Mouse (Mus musculus): Measurements from ENCODE around the gene Sema4b. TPM values are rescaled to one million over a fixed set of nuclear protein-coding genes. Genes with fewer than 3 reads are reported as not detected.
A peak's percentile ranks its signal among the peaks of the same experiment; 100 is the strongest.

Gene Sema4b
- polyA plus RNA-seq, 1 experiment from 2014 or later = 11.9 TPM

- WGBS = 88% methylated on average over 7 of the region's 7 CpGs
- Histone ChIP-seq H3K36me3 (ENCODE audit: insufficient read depth) (peaks cover 34% of the 10 kb centered on the region), H3K9me3 (ENCODE audit: low read depth, low read length) (no peaks in the 10 kb centered on the region), H3K4me3 (ENCODE audit: low read depth, low read length) (no peak overlapping the region), H3K4me2 (no peak overlapping the region), H3K27ac (ENCODE audit: low read depth) (no peak overlapping the region), H3K27me3 (ENCODE audit: insufficient read depth, low read length) (no peaks in the 10 kb centered on the region), H3K4me1 (ENCODE audit: insufficient read depth) (peaks cover 12% of the 10 kb centered on the region), H3K9ac (no peak overlapping the region)
- TF ChIP-seq CTCF (IDR thresholded peaks at IDR 0.05; ENCODE audit: low read depth) = no peak
- no peak for ATAC-seq (ENCODE audit: insufficient read depth)
- DNase-seq = no peak
Measured at GRCm38 (mm10) chr7:80213604-80214003, 27.0 kb downstream of the Sema4b start.

- WGBS = 84% methylated on average over 8 of the region's 8 CpGs
- TF ChIP-seq CTCF (IDR thresholded peaks at IDR 0.05; ENCODE audit: low read depth) = no peak
- DNase-seq (no peak), ATAC-seq (ENCODE audit: insufficient read depth) (no peak)
- Histone ChIP-seq H3K9ac (no peak overlapping the region), H3K9me3 (ENCODE audit: low read depth, low read length) (no peaks in the 10 kb centered on the region), H3K36me3 (ENCODE audit: insufficient read depth) (peaks cover 42% of the 10 kb centered on the region), H3K27ac (ENCODE audit: low read depth) (no peak overlapping the region), H3K27me3 (ENCODE audit: insufficient read depth, low read length) (no peaks in the 10 kb centered on the region), H3K4me2 (no peak overlapping the region), H3K4me3 (ENCODE audit: low read depth, low read length) (no peak overlapping the region), H3K4me1 (ENCODE audit: insufficient read depth) (0 out of 2 replicates have a peak, but pooled peaks cover 4% of the 10 kb centered on the region)
Measured at GRCm38 (mm10) chr7:80214459-80214858, 27.8 kb downstream of the Sema4b start.

- H3K4me3 ChIP-seq (ENCODE audit: low read depth, low read length) = no peak overlapping the region
- WGBS = 14% methylated on average over 4 of the region's 4 CpGs
- H3K36me3 ChIP-seq (ENCODE audit: insufficient read depth) = peaks cover 52% of the 10 kb centered on the region
- peak; percentile 93 for TF ChIP-seq CTCF (IDR thresholded peaks at IDR 0.05; ENCODE audit: low read depth)
- no peaks in the 10 kb centered on the region for H3K27me3 ChIP-seq (ENCODE audit: insufficient read depth, low read length)
- no peaks in the 10 kb centered on the region for H3K9me3 ChIP-seq (ENCODE audit: low read depth, low read length)
- peak; percentile 78 for ATAC-seq (ENCODE audit: insufficient read depth)
- peak; percentile 87 for DNase-seq
- no peak overlapping the region; the same call in 1 of the 2 replicates for H3K9ac ChIP-seq
- no peak overlapping the region for H3K27ac ChIP-seq (ENCODE audit: low read depth)
- H3K4me2 ChIP-seq = no peak overlapping the region
- H3K4me1 ChIP-seq (ENCODE audit: insufficient read depth) = no peaks in the 10 kb centered on the region
Measured at GRCm38 (mm10) chr7:80215398-80215797, 28.8 kb downstream of the Sema4b start.

- H3K27ac ChIP-seq (ENCODE audit: low read depth) = no peak overlapping the region
- H3K9ac ChIP-seq = no peak overlapping the region
- ATAC-seq (ENCODE audit: insufficient read depth) (no peak), DNase-seq (no peak)
- H3K36me3 ChIP-seq (ENCODE audit: insufficient read depth) = peaks cover 62% of the 10 kb centered on the region
- H3K27me3 ChIP-seq (ENCODE audit: insufficient read depth, low read length) = no peaks in the 10 kb centered on the region
- no peak overlapping the region for H3K4me2 ChIP-seq
- WGBS = 76% methylated on average over 8 of the region's 8 CpGs
- TF ChIP-seq CTCF (IDR thresholded peaks at IDR 0.05; ENCODE audit: low read depth) = peak; percentile 20; the same call in 1 of the 2 replicates
- no peaks in the 10 kb centered on the region for H3K9me3 ChIP-seq (ENCODE audit: low read depth, low read length)
- no peak overlapping the region for H3K4me3 ChIP-seq (ENCODE audit: low read depth, low read length)
- H3K4me1 ChIP-seq (ENCODE audit: insufficient read depth) = no peaks in the 10 kb centered on the region
Measured at GRCm38 (mm10) chr7:80216566-80216965, 29.9 kb downstream of the Sema4b start.

GRCm38 (mm10) chr7:80218666-80219065, 32.0 kb downstream of the Sema4b start:
- Histone ChIP-seq H3K27ac (ENCODE audit: low read depth) (no peak overlapping the region), H3K9ac (no peak overlapping the region), H3K27me3 (ENCODE audit: insufficient read depth, low read length) (no peaks in the 10 kb centered on the region), H3K4me3 (ENCODE audit: low read depth, low read length) (no peak overlapping the region), H3K4me2 (no peak overlapping the region), H3K9me3 (ENCODE audit: low read depth, low read length) (no peaks in the 10 kb centered on the region), H3K36me3 (ENCODE audit: insufficient read depth) (peaks cover 63% of the 10 kb centered on the region), H3K4me1 (ENCODE audit: insufficient read depth) (no peaks in the 10 kb centered on the region)
- whole genome bisulfite sequencing = 87% methylated on average over 9 of the region's 9 CpGs
- ATAC-seq (ENCODE audit: insufficient read depth) (no peak), DNase-seq (no peak)
- TF ChIP-seq CTCF (IDR thresholded peaks at IDR 0.05; ENCODE audit: low read depth) = no peak

- H3K9me3 ChIP-seq (ENCODE audit: low read depth, low read length) = no peaks in the 10 kb centered on the region
- DNase-seq = no peak
- no peaks in the 10 kb centered on the region for H3K27me3 ChIP-seq (ENCODE audit: insufficient read depth, low read length)
- H3K36me3 ChIP-seq (ENCODE audit: insufficient read depth) = peaks cover 74% of the 10 kb centered on the region
- no peak for ATAC-seq (ENCODE audit: insufficient read depth)
- TF ChIP-seq CTCF (IDR thresholded peaks at IDR 0.05; ENCODE audit: low read depth) = no peak
- no peaks in the 10 kb centered on the region for H3K4me1 ChIP-seq (ENCODE audit: insufficient read depth)
- no peak overlapping the region for H3K27ac ChIP-seq (ENCODE audit: low read depth)
- WGBS = 94% methylated on average over 9 of the region's 9 CpGs
- no peak overlapping the region for H3K9ac ChIP-seq
- no peak overlapping the region for H3K4me2 ChIP-seq
- no peak overlapping the region for H3K4me3 ChIP-seq (ENCODE audit: low read depth, low read length)
Measured at GRCm38 (mm10) chr7:80220237-80220797, 33.7 kb downstream of the Sema4b start.

GRCm38 (mm10) chr7:80221179-80221750, 34.6 kb downstream of the Sema4b start:
- no peaks in the 10 kb centered on the region for H3K9me3 ChIP-seq (ENCODE audit: low read depth, low read length)
- WGBS = 92% methylated on average over 4 of the region's 4 CpGs
- H3K27me3 ChIP-seq (ENCODE audit: insufficient read depth, low read length) = no peaks in the 10 kb centered on the region
- H3K4me1 ChIP-seq (ENCODE audit: insufficient read depth) = no peaks in the 10 kb centered on the region
- no peak overlapping the region for H3K4me3 ChIP-seq (ENCODE audit: low read depth, low read length)
- peaks cover 73% of the 10 kb centered on the region for H3K36me3 ChIP-seq (ENCODE audit: insufficient read depth)
- no peak for TF ChIP-seq CTCF (IDR thresholded peaks at IDR 0.05; ENCODE audit: low read depth)
- no peak overlapping the region for H3K27ac ChIP-seq (ENCODE audit: low read depth)
- no peak overlapping the region for H3K9ac ChIP-seq
- no peak overlapping the region for H3K4me2 ChIP-seq
- ATAC-seq (ENCODE audit: insufficient read depth) = no peak
- DNase-seq = no peak
